Mouse (Mus musculus) cerebellum, adult 2 months (tissue): ENCODE data around the gene Mctp1.

ENCODE experiments used
- CTCF ChIP-seq: fragments of 200-500 bp; IDR thresholded peaks from 2 replicates; pipeline ENCODE4 v1.5.1; 2011; ENCODE audit warnings: low read depth, mild to moderate bottlenecking, control low read depth, low read length, moderate library complexity, borderline replicate concordance; ENCODE audit not compliant: insufficient read depth
- POLR2A ChIP-seq: fragments of 200-500 bp; IDR thresholded peaks from 2 replicates; pipeline ENCODE4 v1.6.1; 2011; ENCODE audit warnings: low read length, control low read depth, borderline replicate concordance; ENCODE audit not compliant: insufficient read depth

GRCm38 (mm10) chr13:76409296-76409695, 25.0 kb downstream of the Mctp1 start:
- TF ChIP-seq POLR2A (no peak), CTCF (no peak)
